Mouse (Mus musculus) embryo, embryonic 9.5 days (tissue): Measurements from ENCODE around the gene Nkx2-5.

Experiments
- DNase-seq: peaks from one replicate; pipeline ENCODE4 v3.0.0-alpha.2; 2017; ENCODE audit errors: extremely low spot score

Nkx2-5 gene

GRCm38 (mm10) chr17:26844909-26845148 lies at the start of gene Nkx2-5:
Gene Nkx2-5, minus strand, starts transcription at chr17:26845009.
- DNase-seq, result no peak

- DNase-seq, result no peak
Observed at GRCm38 (mm10) chr17:26894342-26894741, 49.5 kb upstream of the Nkx2-5 start.

- no peak for DNase-seq
Observed at GRCm38 (mm10) chr17:26893492-26893891, 48.7 kb upstream of the Nkx2-5 start.

- no peak for DNase-seq
Observed at GRCm38 (mm10) chr17:26892635-26893375, 48.0 kb upstream of the Nkx2-5 start.

GRCm38 (mm10) chr17:26887926-26888325 lies 43.1 kb upstream of the Nkx2-5 start:
- DNase-seq, result no peak

GRCm38 (mm10) chr17:26886047-26886749 lies 41.4 kb upstream of the Nkx2-5 start:
- peak; percentile 83 for DNase-seq

- peak; percentile 77 for DNase-seq
Observed at GRCm38 (mm10) chr17:26884995-26885926, 40.5 kb upstream of the Nkx2-5 start.

GRCm38 (mm10) chr17:26883585-26883984 lies 38.8 kb upstream of the Nkx2-5 start:
- no peak for DNase-seq

GRCm38 (mm10) chr17:26882706-26883105 lies 37.9 kb upstream of the Nkx2-5 start:
- DNase-seq, result no peak

- DNase-seq, result no peak
Observed at GRCm38 (mm10) chr17:26879235-26879634, 34.4 kb upstream of the Nkx2-5 start.

GRCm38 (mm10) chr17:26877927-26878326 lies 33.1 kb upstream of the Nkx2-5 start:
- DNase-seq, result no peak

- no peak for DNase-seq
Observed at GRCm38 (mm10) chr17:26874542-26874941, 29.7 kb upstream of the Nkx2-5 start.

- DNase-seq, result no peak
Observed at GRCm38 (mm10) chr17:26873502-26873901, 28.7 kb upstream of the Nkx2-5 start.

GRCm38 (mm10) chr17:26872870-26873269 lies 28.1 kb upstream of the Nkx2-5 start:
- no peak for DNase-seq

GRCm38 (mm10) chr17:26868756-26869155 lies 23.9 kb upstream of the Nkx2-5 start:
- no peak for DNase-seq

- no peak for DNase-seq
Observed at GRCm38 (mm10) chr17:26865156-26865555, 20.3 kb upstream of the Nkx2-5 start.

- no peak for DNase-seq
Observed at GRCm38 (mm10) chr17:26864343-26864742, 19.5 kb upstream of the Nkx2-5 start.

GRCm38 (mm10) chr17:26861793-26862192 lies 17.0 kb upstream of the Nkx2-5 start:
- no peak for DNase-seq

GRCm38 (mm10) chr17:26861383-26861782 lies 16.6 kb upstream of the Nkx2-5 start:
- DNase-seq, result no peak

- DNase-seq, result no peak
Observed at GRCm38 (mm10) chr17:26860906-26861305, 16.1 kb upstream of the Nkx2-5 start.

- DNase-seq, result no peak
Observed at GRCm38 (mm10) chr17:26852262-26852661, 7.5 kb upstream of the Nkx2-5 start.

GRCm38 (mm10) chr17:26851136-26851460 lies 6.3 kb upstream of the Nkx2-5 start:
- no peak for DNase-seq
